Mouse (Mus musculus) forebrain, embryonic 10.5 days (tissue): ENCODE results near the gene Gm7544. TPM values are rescaled to one million over a fixed set of nuclear protein-coding genes. Genes with fewer than 3 reads are reported as not detected.
"Not testable (repeated sequence)": the region's sequence is repeated elsewhere in the genome, so short reads cannot be mapped to it uniquely, and the experiment has no call there.

Experiments used
- DNase-seq: peaks from one replicate; pipeline ENCODE4 v3.0.0-alpha.2; 2017; ENCODE audit warnings: low spot score; ENCODE audit errors: extremely low spot score
- H3K27ac ChIP-seq: fragments of 300-500 bp; sonication (generic); 2 replicates; pipeline ENCODE4 v1.5.1; 2016; ENCODE audit warnings: mild to moderate bottlenecking
- H3K27me3 ChIP-seq: fragments of 300-500 bp; sonication (generic); 2 replicates; pipeline ENCODE4 v1.6.1; 2016; ENCODE audit warnings: mild to moderate bottlenecking; ENCODE audit not compliant: poor library complexity, severe bottlenecking
- H3K36me3 ChIP-seq: fragments of 300-500 bp; sonication (generic); replicated peaks from 2 replicates; pipeline ENCODE4 v1.6.1; 2016; ENCODE audit warnings: mild to moderate bottlenecking, moderate library complexity
- H3K4me1 ChIP-seq: fragments of 300-500 bp; sonication (generic); 2 replicates; pipeline ENCODE4 v1.6.1; 2016
- H3K4me3 ChIP-seq: fragments of 300-500 bp; sonication (generic); 2 replicates; pipeline ENCODE4 v1.5.1; 2016; ENCODE audit warnings: mild to moderate bottlenecking, moderate library complexity
- H3K9me3 ChIP-seq: fragments of 300-500 bp; sonication (generic); 2 replicates; pipeline ENCODE4 v1.6.1; 2016; ENCODE audit warnings: mild to moderate bottlenecking, moderate library complexity
- WGBS: fragments of 180-500 bp; shearing (Covaris S2); methylation state at CpG from one replicate; pipeline ENCODE4 v1.1.7; 2016; 5-methylcytosine and 5-hydroxymethylcytosine counted together
- polyA plus RNA-seq: library from polyadenylated mRNA; unstranded; fragments of >200 nt; fragmentation: Nextera tagmentation; extraction: Ambion mirVana; gene quantifications from 2 replicates; pipeline ENCODE4 v1.2.1, GENCODE M21; 2016

Gm7544 gene
- polyA plus RNA-seq, 1 experiment from 2014 or later, result not detected

- H3K9me3 ChIP-seq, result no peaks in the 10 kb centered on the region
- no peaks in the 10 kb centered on the region for H3K36me3 ChIP-seq
- 81% methylated on average over 3 of the region's 3 CpGs for WGBS
- no peak overlapping the region for H3K4me3 ChIP-seq
- no peak overlapping the region for H3K27ac ChIP-seq
- no peaks in the 10 kb centered on the region for H3K27me3 ChIP-seq
- DNase-seq, result no peak
- no peaks in the 10 kb centered on the region for H3K4me1 ChIP-seq
Observed at GRCm38 (mm10) chr1:82966413-82966812, 10.6 kb upstream of the Gm7544 start.

GRCm38 (mm10) chr1:82959870-82960385, 4.1 kb upstream of the Gm7544 start, which contains the start of gene Gm47955:
Gene Gm47955, plus strand, starts transcription at chr1:82960286.
- Histone ChIP-seq H3K9me3 (peaks cover 8% of the 10 kb centered on the region), H3K27ac (no peak within 1 kb of the TSS), H3K4me1 (no peaks in the 10 kb centered on the region), H3K36me3 (no peaks in the 10 kb centered on the region), H3K4me3 (no peak within 1 kb of the TSS), H3K27me3 (no peaks in the 10 kb centered on the region)
- 94% methylated on average over 11 of the region's 11 CpGs for WGBS
- DNase-seq, result no peak

- DNase-seq, result no peak
- no peaks in the 10 kb centered on the region for H3K4me1 ChIP-seq
- no peaks in the 10 kb centered on the region for H3K9me3 ChIP-seq
- no peak overlapping the region for H3K27ac ChIP-seq
- H3K27me3 ChIP-seq, result no peaks in the 10 kb centered on the region
- no peak overlapping the region for H3K4me3 ChIP-seq
- H3K36me3 ChIP-seq, result no peaks in the 10 kb centered on the region
- WGBS, result 86% methylated on average over 2 of the region's 2 CpGs
Observed at GRCm38 (mm10) chr1:82948601-82949000, 7.2 kb downstream of the Gm7544 start.

- not testable (repeated sequence) for H3K4me1 ChIP-seq, DNase-seq, H3K4me3 ChIP-seq, H3K9me3 ChIP-seq, H3K36me3 ChIP-seq, H3K27me3 ChIP-seq, H3K27ac ChIP-seq
- 92% methylated on average over 2 of the region's 2 CpGs for WGBS
Observed at GRCm38 (mm10) chr1:82946029-82946428, 9.8 kb downstream of the Gm7544 start.

GRCm38 (mm10) chr1:82943295-82943694, 12.5 kb downstream of the Gm7544 start, which contains the start of gene A030003K21Rik:
Gene A030003K21Rik, minus strand, starts transcription at chr1:82943388.
- H3K4me1 ChIP-seq, H3K27me3 ChIP-seq, DNase-seq, H3K4me3 ChIP-seq, H3K27ac ChIP-seq, H3K36me3 ChIP-seq: not testable (repeated sequence)
- H3K9me3 ChIP-seq, result peaks cover 22% of the 10 kb centered on the region
- no CpG with 5 or more reads among the region's 6 CpGs for WGBS

GRCm38 (mm10) chr1:82942505-82942904, 13.3 kb downstream of the Gm7544 start:
- H3K27ac ChIP-seq, H3K4me1 ChIP-seq, H3K36me3 ChIP-seq, H3K27me3 ChIP-seq, H3K4me3 ChIP-seq, DNase-seq: not testable (repeated sequence)
- 97% methylated on average over 2 of the region's 2 CpGs for WGBS
- peaks cover 22% of the 10 kb centered on the region for H3K9me3 ChIP-seq

GRCm38 (mm10) chr1:82938666-82939065, 17.1 kb downstream of the Gm7544 start:
- peaks cover 28% of the 10 kb centered on the region for H3K9me3 ChIP-seq
- H3K27me3 ChIP-seq, result no peaks in the 10 kb centered on the region
- H3K4me3 ChIP-seq, result no peak overlapping the region
- H3K27ac ChIP-seq, result no peak overlapping the region
- 92% methylated on average over 5 of the region's 5 CpGs for WGBS
- DNase-seq, result no peak
- H3K36me3 ChIP-seq, result no peaks in the 10 kb centered on the region
- H3K4me1 ChIP-seq, result no peaks in the 10 kb centered on the region

GRCm38 (mm10) chr1:82931326-82931725, 24.5 kb downstream of the Gm7544 start, which contains the start of gene Gm6217:
Gene Gm6217, minus strand, starts transcription at chr1:82931399.
- WGBS, result no CpG with 5 or more reads among the region's 6 CpGs

GRCm38 (mm10) chr1:82930558-82930957, 25.3 kb downstream of the Gm7544 start:
- not testable (repeated sequence) for H3K36me3 ChIP-seq, H3K4me3 ChIP-seq, H3K27ac ChIP-seq, H3K4me1 ChIP-seq, DNase-seq, H3K27me3 ChIP-seq
- H3K9me3 ChIP-seq, result peaks cover 14% of the 10 kb centered on the region; the same call in 1 of the 2 replicates
- 88% methylated on average over 3 of the region's 3 CpGs for WGBS

More at GRCm38 (mm10) chr1:82931326-82931725, 24.5 kb downstream of the Gm7544 start, which contains the start of gene Gm6217:
- H3K9me3 ChIP-seq, result peaks cover 14% of the 10 kb centered on the region; the same call in 1 of the 2 replicates
- not testable (repeated sequence) for H3K36me3 ChIP-seq, DNase-seq, H3K4me3 ChIP-seq, H3K27me3 ChIP-seq, H3K4me1 ChIP-seq, H3K27ac ChIP-seq

GRCm38 (mm10) chr1:82924650-82925049, 31.2 kb downstream of the Gm7544 start, which contains the start of gene A030014E15Rik:
Gene A030014E15Rik, plus strand, starts transcription at chr1:82924917.
- H3K9me3 ChIP-seq, result peaks cover 5% of the 10 kb centered on the region; the same call in 1 of the 2 replicates
- no peaks in the 10 kb centered on the region for H3K36me3 ChIP-seq
- H3K27me3 ChIP-seq, result no peaks in the 10 kb centered on the region
- no peak within 1 kb of the TSS for H3K4me3 ChIP-seq
- WGBS, result 84% methylated on average over 3 of the region's 6 CpGs
- DNase-seq, result no peak
- peaks cover under 1% of the 10 kb centered on the region; the same call in 1 of the 2 replicates for H3K4me1 ChIP-seq
- no peak within 1 kb of the TSS for H3K27ac ChIP-seq

- H3K27ac ChIP-seq, H3K4me1 ChIP-seq, H3K4me3 ChIP-seq, H3K9me3 ChIP-seq, DNase-seq, H3K36me3 ChIP-seq, H3K27me3 ChIP-seq: not testable (repeated sequence)
- WGBS, result 92% methylated on average over 5 of the region's 5 CpGs
Observed at GRCm38 (mm10) chr1:82913434-82913833, 42.4 kb downstream of the Gm7544 start.

GRCm38 (mm10) chr1:82913025-82913424, 42.8 kb downstream of the Gm7544 start, which contains the start of gene A030005L19Rik:
Gene A030005L19Rik, plus strand, starts transcription at chr1:82913325.
- no peaks in the 10 kb centered on the region for H3K27me3 ChIP-seq
- H3K9me3 ChIP-seq, result no peaks in the 10 kb centered on the region
- WGBS, result 96% methylated on average over 3 of the region's 3 CpGs
- 0 out of 2 replicates have a peak, but pooled peaks cover 3% of the 10 kb centered on the region for H3K36me3 ChIP-seq
- H3K4me3 ChIP-seq, result no peak within 1 kb of the TSS
- DNase-seq, result no peak
- H3K27ac ChIP-seq, result no peak within 1 kb of the TSS
- H3K4me1 ChIP-seq, result peaks cover 5% of the 10 kb centered on the region; the same call in 1 of the 2 replicates

GRCm38 (mm10) chr1:82905886-82906285, 49.9 kb downstream of the Gm7544 start:
- DNase-seq, result no peak
- Histone ChIP-seq H3K36me3 (peaks cover 31% of the 10 kb centered on the region), H3K4me3 (no peak overlapping the region), H3K27me3 (no peaks in the 10 kb centered on the region), H3K9me3 (no peaks in the 10 kb centered on the region), H3K4me1 (no peaks in the 10 kb centered on the region; the same call in 1 of the 2 replicates), H3K27ac (no peak overlapping the region)
- 85% methylated on average over 3 of the region's 3 CpGs for WGBS
